Mouse (Mus musculus): ENCODE measurements around the gene Obp2a.
"Not testable (repeated sequence)": the region's sequence is repeated elsewhere in the genome, so short reads cannot be mapped to it uniquely, and the experiment has no call there.

Gene Obp2a

GRCm38 (mm10) chr2:25699743-25700142 is at the start of gene Obp2a:
Obp2a (plus strand) TSS chr2:25700043.
- DNase-seq (ENCODE audit: low read depth, low spot score), result not testable (repeated sequence)

GRCm38 (mm10) chr2:25652902-25653301 is 46.9 kb upstream of the Obp2a start, which contains the start of gene Lcn8:
Lcn8 (plus strand) TSS chr2:25653120.
- DNase-seq (ENCODE audit: low read depth, low spot score), result no peak

- no peak for DNase-seq (ENCODE audit: low read depth, low spot score)
Measured at GRCm38 (mm10) chr2:25654502-25654901, 45.3 kb upstream of the Obp2a start.

GRCm38 (mm10) chr2:25656691-25657090 is 43.2 kb upstream of the Obp2a start:
- DNase-seq (ENCODE audit: low read depth, low spot score), result no peak

GRCm38 (mm10) chr2:25657246-25657645 is 42.6 kb upstream of the Obp2a start:
- DNase-seq (ENCODE audit: low read depth, low spot score), result no peak

GRCm38 (mm10) chr2:25657652-25658051 is 42.2 kb upstream of the Obp2a start, which contains the start of gene Lcn5:
Lcn5 (plus strand) TSS chr2:25657952.
- no peak for DNase-seq (ENCODE audit: low read depth, low spot score)

GRCm38 (mm10) chr2:25660279-25660678 is 39.6 kb upstream of the Obp2a start:
- no peak for DNase-seq (ENCODE audit: low read depth, low spot score)

GRCm38 (mm10) chr2:25661245-25661970 is 38.4 kb upstream of the Obp2a start:
- DNase-seq (ENCODE audit: low read depth, low spot score), result no peak

- no peak for DNase-seq (ENCODE audit: low read depth, low spot score)
Measured at GRCm38 (mm10) chr2:25663511-25663910, 36.3 kb upstream of the Obp2a start.

GRCm38 (mm10) chr2:25664125-25664524 is 35.7 kb upstream of the Obp2a start:
- no peak for DNase-seq (ENCODE audit: low read depth, low spot score)

- DNase-seq (ENCODE audit: low read depth, low spot score), result no peak
Measured at GRCm38 (mm10) chr2:25666516-25666915, 33.3 kb upstream of the Obp2a start.

GRCm38 (mm10) chr2:25676486-25676885 is 23.4 kb upstream of the Obp2a start, which contains the start of gene Lcn6:
Lcn6 (plus strand) TSS chr2:25676786.
- no peak for DNase-seq (ENCODE audit: low read depth, low spot score)

- no peak for DNase-seq (ENCODE audit: low read depth, low spot score)
Measured at GRCm38 (mm10) chr2:25679559-25679958, 20.3 kb upstream of the Obp2a start.

- DNase-seq (ENCODE audit: low read depth, low spot score), result no peak
Measured at GRCm38 (mm10) chr2:25682426-25682825, 17.4 kb upstream of the Obp2a start, which contains the start of gene Lcn10. Lcn10 (plus strand) TSS chr2:25682726.

GRCm38 (mm10) chr2:25686941-25687340 is 12.9 kb upstream of the Obp2a start:
- no peak for DNase-seq (ENCODE audit: low read depth, low spot score)

GRCm38 (mm10) chr2:25694605-25695004 is 5.2 kb upstream of the Obp2a start:
- DNase-seq (ENCODE audit: low read depth, low spot score), result peak; percentile 47

- no peak for DNase-seq (ENCODE audit: low read depth, low spot score)
Measured at GRCm38 (mm10) chr2:25696951-25697350, 2.9 kb upstream of the Obp2a start.

GRCm38 (mm10) chr2:25698696-25699095 is 1.1 kb upstream of the Obp2a start:
- no peak for DNase-seq (ENCODE audit: low read depth, low spot score)

GRCm38 (mm10) chr2:25701001-25701400 is 1.2 kb downstream of the Obp2a start:
- no peak for DNase-seq (ENCODE audit: low read depth, low spot score)

- DNase-seq (ENCODE audit: low read depth, low spot score), result no peak
Measured at GRCm38 (mm10) chr2:25703706-25704105, 3.9 kb downstream of the Obp2a start.

GRCm38 (mm10) chr2:25706643-25707481 is 7.0 kb downstream of the Obp2a start, which contains the start of gene Bmyc:
Bmyc (plus strand) TSS chr2:25706739.
- DNase-seq (ENCODE audit: low read depth, low spot score), result peak; percentile 73

- peak; percentile 13 for DNase-seq (ENCODE audit: low read depth, low spot score)
Measured at GRCm38 (mm10) chr2:25708121-25708520, 8.3 kb downstream of the Obp2a start.

Measured in retina, postnatal 7 days (tissue).